Mouse (Mus musculus) embryonic facial prominence, embryonic 15.5 days (tissue): ENCODE results near the gene Abcb1b. TPM values are rescaled to one million over a fixed set of nuclear protein-coding genes. Genes with fewer than 3 reads are reported as not detected.

Source experiments
- ATAC-seq: fragments of 200-750 bp; cut with Nextera tagmentation; 2 replicates; pipeline ENCODE4 v1.8.0; 2017; ENCODE audit warnings: low read depth, moderate TSS enrichment; ENCODE audit not compliant: insufficient number of reproducible peaks, low FRiP score, low TSS enrichment
- H3K27ac ChIP-seq: fragments of 300-500 bp; sonication (generic); replicated peaks from 2 replicates; pipeline ENCODE4 v1.5.1; 2015; ENCODE audit warnings: mild to moderate bottlenecking, inconsistent platforms
- H3K27me3 ChIP-seq: fragments of 300-500 bp; sonication (generic); 2 replicates; pipeline ENCODE4 v1.6.1; 2015; ENCODE audit warnings: inconsistent platforms
- H3K36me3 ChIP-seq: fragments of 300-500 bp; sonication (generic); 2 replicates; pipeline ENCODE4 v1.6.1; 2015; ENCODE audit warnings: mild to moderate bottlenecking, inconsistent platforms
- H3K4me1 ChIP-seq: fragments of 300-500 bp; sonication (generic); 2 replicates; pipeline ENCODE4 v1.6.1; 2015; ENCODE audit warnings: inconsistent platforms
- H3K4me2 ChIP-seq: fragments of 300-500 bp; sonication (generic); replicated peaks from 2 replicates; pipeline ENCODE4 v1.6.1; 2015; ENCODE audit warnings: mild to moderate bottlenecking, inconsistent platforms
- H3K4me3 ChIP-seq: fragments of 300-500 bp; sonication (generic); replicated peaks from 2 replicates; pipeline ENCODE4 v1.5.1; 2015; ENCODE audit warnings: mild to moderate bottlenecking, inconsistent platforms
- H3K9ac ChIP-seq: fragments of 300-500 bp; sonication (generic); 2 replicates; pipeline ENCODE4 v1.6.1; 2015; ENCODE audit warnings: inconsistent platforms
- H3K9me3 ChIP-seq: fragments of 300-500 bp; sonication (generic); replicated peaks from 2 replicates; pipeline ENCODE4 v1.6.1; 2016; ENCODE audit warnings: inconsistent platforms
- WGBS: fragments of 180-500 bp; shearing (Covaris S2); methylation state at CpG from one replicate; pipeline ENCODE4 v1.1.7; 2015; 5-methylcytosine and 5-hydroxymethylcytosine counted together
- polyA plus RNA-seq: library from polyadenylated mRNA; unstranded; fragments of >200 nt; fragmentation: Nextera tagmentation; extraction: Ambion mirVana; gene quantifications from 2 replicates; pipeline ENCODE4 v1.2.1, GENCODE M21; 2015

Gene Abcb1b
- polyA plus RNA-seq, 1 experiment from 2014 or later, result 2.3 TPM

- Histone ChIP-seq H3K36me3 (no peaks in the 10 kb centered on the region), H3K4me2 (no peak overlapping the region), H3K27me3 (no peaks in the 10 kb centered on the region), H3K9me3 (no peaks in the 10 kb centered on the region), H3K4me3 (no peak overlapping the region), H3K9ac (no peak overlapping the region), H3K27ac (no peak overlapping the region), H3K4me1 (no peaks in the 10 kb centered on the region)
- WGBS, result 76% methylated on average over 5 of the region's 5 CpGs
- ATAC-seq, result no peak
Observed at GRCm38 (mm10) chr5:8866366-8866765, 68.4 kb downstream of the Abcb1b start.

GRCm38 (mm10) chr5:8868019-8868418 lies 70.1 kb downstream of the Abcb1b start:
- Histone ChIP-seq H3K4me2 (no peak overlapping the region), H3K9ac (no peak overlapping the region), H3K27me3 (no peaks in the 10 kb centered on the region), H3K4me1 (no peaks in the 10 kb centered on the region), H3K36me3 (no peaks in the 10 kb centered on the region), H3K4me3 (no peak overlapping the region), H3K9me3 (no peaks in the 10 kb centered on the region), H3K27ac (no peak overlapping the region)
- whole genome bisulfite sequencing, result 17% methylated on average over 1 of the region's 1 CpGs
- no peak for ATAC-seq

GRCm38 (mm10) chr5:8872979-8873915 lies 75.3 kb downstream of the Abcb1b start:
- Histone ChIP-seq H3K4me3 (no peak overlapping the region), H3K4me2 (no peak overlapping the region), H3K9me3 (no peaks in the 10 kb centered on the region), H3K27me3 (no peaks in the 10 kb centered on the region), H3K36me3 (no peaks in the 10 kb centered on the region), H3K9ac (no peak overlapping the region), H3K4me1 (no peaks in the 10 kb centered on the region), H3K27ac (no peak overlapping the region)
- no peak for ATAC-seq
- 83% methylated on average over 6 of the region's 6 CpGs for WGBS

- no peak overlapping the region for H3K4me2 ChIP-seq
- no peaks in the 10 kb centered on the region for H3K27me3 ChIP-seq
- no peak for ATAC-seq
- no peaks in the 10 kb centered on the region for H3K9me3 ChIP-seq
- no peaks in the 10 kb centered on the region for H3K4me1 ChIP-seq
- WGBS, result 81% methylated on average over 2 of the region's 2 CpGs
- H3K9ac ChIP-seq, result no peak overlapping the region
- H3K36me3 ChIP-seq, result no peaks in the 10 kb centered on the region
- H3K27ac ChIP-seq, result no peak overlapping the region
- no peak overlapping the region for H3K4me3 ChIP-seq
Observed at GRCm38 (mm10) chr5:8877086-8877485, 79.1 kb downstream of the Abcb1b start.

GRCm38 (mm10) chr5:8877800-8878199 lies 79.9 kb downstream of the Abcb1b start:
- Histone ChIP-seq H3K4me2 (no peak overlapping the region), H3K9me3 (no peaks in the 10 kb centered on the region), H3K36me3 (no peaks in the 10 kb centered on the region), H3K27me3 (no peaks in the 10 kb centered on the region), H3K9ac (no peak overlapping the region), H3K4me1 (no peaks in the 10 kb centered on the region), H3K27ac (no peak overlapping the region), H3K4me3 (no peak overlapping the region)
- 66% methylated on average over 5 of the region's 5 CpGs for WGBS
- no peak for ATAC-seq

- WGBS, result 79% methylated on average over 2 of the region's 2 CpGs
Observed at GRCm38 (mm10) chr5:8885837-8886236, 87.9 kb downstream of the Abcb1b start.

GRCm38 (mm10) chr5:8893300-8894103 lies 95.6 kb downstream of the Abcb1b start, which contains the start of gene Abcb4:
TSS of gene Abcb4 (plus strand) at chr5:8893717.
- Histone ChIP-seq H3K27ac (no peak within 1 kb of the TSS), H3K27me3 (peaks cover 10% of the 10 kb centered on the region; the same call in 1 of the 2 replicates), H3K9me3 (no peaks in the 10 kb centered on the region), H3K4me1 (no peaks in the 10 kb centered on the region), H3K36me3 (no peaks in the 10 kb centered on the region), H3K4me3 (peak within 1 kb of the TSS; percentile 55), H3K4me2 (peak within 1 kb of the TSS; percentile 95), H3K9ac (peak within 1 kb of the TSS; percentile 15; the same call in 1 of the 2 replicates)
- peak; percentile 69 for ATAC-seq
- under 1% methylated on average over 65 of the region's 65 CpGs for WGBS

More at GRCm38 (mm10) chr5:8885837-8886236, 87.9 kb downstream of the Abcb1b start:
- Histone ChIP-seq H3K9me3 (no peaks in the 10 kb centered on the region), H3K4me1 (no peaks in the 10 kb centered on the region), H3K4me2 (no peak overlapping the region), H3K9ac (no peak overlapping the region), H3K36me3 (no peaks in the 10 kb centered on the region), H3K27me3 (no peaks in the 10 kb centered on the region), H3K27ac (no peak overlapping the region), H3K4me3 (no peak overlapping the region)
- ATAC-seq, result no peak

- 8% methylated on average over 15 of the region's 15 CpGs for WGBS
- peak overlapping the region; percentile 95 for H3K4me2 ChIP-seq
- peaks cover 10% of the 10 kb centered on the region; the same call in 1 of the 2 replicates for H3K27me3 ChIP-seq
- no peaks in the 10 kb centered on the region for H3K36me3 ChIP-seq
- no peak for ATAC-seq
- no peak overlapping the region for H3K27ac ChIP-seq
- no peaks in the 10 kb centered on the region for H3K4me1 ChIP-seq
- H3K4me3 ChIP-seq, result peak overlapping the region; percentile 55
- no peak overlapping the region for H3K9ac ChIP-seq
- H3K9me3 ChIP-seq, result no peaks in the 10 kb centered on the region
Observed at GRCm38 (mm10) chr5:8894104-8894425, 96.1 kb downstream of the Abcb1b start.

- Histone ChIP-seq H3K9me3 (no peaks in the 10 kb centered on the region), H3K9ac (no peak overlapping the region), H3K4me1 (no peaks in the 10 kb centered on the region), H3K4me3 (no peak overlapping the region), H3K4me2 (peak overlapping the region; percentile 95; the same call in 1 of the 2 replicates), H3K36me3 (no peaks in the 10 kb centered on the region), H3K27ac (no peak overlapping the region), H3K27me3 (peaks cover 10% of the 10 kb centered on the region; the same call in 1 of the 2 replicates)
- no peak for ATAC-seq
- WGBS, result 66% methylated on average over 15 of the region's 15 CpGs
Observed at GRCm38 (mm10) chr5:8894641-8895490, 96.9 kb downstream of the Abcb1b start.

- Histone ChIP-seq H3K27ac (no peak overlapping the region), H3K27me3 (peaks cover 10% of the 10 kb centered on the region; the same call in 1 of the 2 replicates), H3K9ac (no peak overlapping the region), H3K36me3 (no peaks in the 10 kb centered on the region), H3K4me1 (no peaks in the 10 kb centered on the region), H3K4me3 (no peak overlapping the region), H3K4me2 (no peak overlapping the region), H3K9me3 (no peaks in the 10 kb centered on the region)
- ATAC-seq, result no peak
- WGBS, result 58% methylated on average over 1 of the region's 1 CpGs
Observed at GRCm38 (mm10) chr5:8896198-8896597, 98.3 kb downstream of the Abcb1b start.
